Mouse (Mus musculus): Measurements from ENCODE around the gene Slc6a4.

DNA sequence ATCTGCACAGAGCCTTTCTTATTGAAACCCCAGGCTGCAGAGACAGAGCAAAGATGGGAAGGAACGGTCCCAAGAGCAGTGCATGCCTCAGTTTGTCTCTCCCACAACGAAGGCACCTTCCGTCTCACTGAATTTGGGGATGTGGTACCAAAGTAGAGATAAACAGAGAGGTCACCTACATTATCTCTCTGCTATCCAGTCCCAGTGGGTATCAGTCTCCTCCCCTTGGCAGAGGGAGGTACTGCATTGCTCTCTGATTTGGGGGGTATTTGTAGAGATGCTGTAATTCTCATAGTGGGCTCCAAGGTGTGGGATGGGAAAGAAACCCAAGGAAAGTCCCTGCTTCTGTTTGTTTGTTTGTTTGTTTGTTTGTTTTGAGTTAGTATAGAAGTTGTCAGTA, 28.2 kb downstream of the Slc6a4 start:
- TF ChIP-seq POLR2A (IDR thresholded peaks at IDR 0.05; ENCODE audit: extremely low read depth, insufficient read depth, low read length) (no peak), CTCF (IDR thresholded peaks at IDR 0.05; ENCODE audit: extremely low read depth, insufficient read depth, low read length) (peak; percentile 24; the same call in 1 of the 2 replicates)

Measured in cortical plate, adult 2 months (tissue).